Mouse (Mus musculus) ES-E14 (cell line): ENCODE data around the gene Sept9.

Source experiments
- HCFC1 ChIP-seq: IDR thresholded peaks from 2 replicates; pipeline ENCODE4 v1.6.1; 2012; ENCODE audit warnings: low read length, inconsistent platforms, borderline replicate concordance; ENCODE audit not compliant: insufficient read depth
- MAFK ChIP-seq: IDR thresholded peaks from 2 replicates; pipeline ENCODE4 v1.6.1; 2014; ENCODE audit warnings: mild to moderate bottlenecking, low read depth, low read length, inconsistent platforms; ENCODE audit not compliant: insufficient read depth
- ZNF384 ChIP-seq: IDR thresholded peaks from 2 replicates; pipeline ENCODE4 v1.6.1; 2012; ENCODE audit warnings: low read depth, low read length, inconsistent platforms

GRCm38 (mm10) chr11:117314520-117314919 lies 115.1 kb downstream of the Sept9 start:
- TF ChIP-seq HCFC1 (no peak), MAFK (no peak), ZNF384 (no peak)
